Mouse (Mus musculus) CH12.LX (cell line): ENCODE data around the gene Nrk. TPM values are rescaled to one million over a fixed set of nuclear protein-coding genes. Genes with fewer than 3 reads are reported as not detected.

Source experiments
- DNase-seq: peaks from one replicate; pipeline ENCODE4 v3.0.0-alpha.2; 2013; ENCODE audit errors: extremely low read depth
- H3K27ac ChIP-seq: 2 replicates; pipeline ENCODE4 v1.5.1; 2012; ENCODE audit warnings: low read depth, mild to moderate bottlenecking, control low read depth, moderate library complexity; ENCODE audit not compliant: insufficient read depth
- H3K27me3 ChIP-seq: replicated peaks from 2 replicates; pipeline ENCODE3; 2012; ENCODE audit warnings: inconsistent platforms
- H3K36me3 ChIP-seq, 2 experiments: replicated peaks in 1 of 2; 2 replicates each; pipeline versions ENCODE3 to v1.6.1; 2012; ENCODE audit warnings: inconsistent platforms in 1 of 2, low read length in 1 of 2, mild to moderate bottlenecking in 1 of 2, mixed read lengths in 1 of 2, moderate library complexity in 1 of 2; ENCODE audit not compliant: control insufficient read depth in 1 of 2, insufficient read depth in 1 of 2
- H3K4me1 ChIP-seq, 2 experiments: 2 replicates each; pipeline ENCODE4 v1.6.1; 2012; ENCODE audit warnings: inconsistent platforms in 1 of 2, moderate library complexity in 1 of 2; ENCODE audit not compliant: insufficient read depth in 2 of 2, control insufficient read depth in 1 of 2
- H3K4me2 ChIP-seq: 2 replicates; pipeline ENCODE4 v1.6.1; 2012; ENCODE audit warnings: low read depth, mild to moderate bottlenecking, control low read depth; ENCODE audit not compliant: poor library complexity, insufficient read depth, severe bottlenecking
- H3K4me3 ChIP-seq, 3 experiments: fragments of 150-350 bp in 1 of 3; sonication (generic) in 1 of 3; replicated peaks in 1 of 3; 2 replicates each; pipeline versions ENCODE3 to v1.5.1; 2011 to 2012; ENCODE audit warnings: low read depth in 2 of 3, low read length in 2 of 3, mild to moderate bottlenecking in 2 of 3, moderate library complexity in 2 of 3, control low read depth in 1 of 3, improper control_type of control experiment in 1 of 3, inconsistent platforms in 1 of 3, mixed read lengths in 1 of 3; ENCODE audit not compliant: poor library complexity in 1 of 3
- H3K79me2 ChIP-seq: replicated peaks from 2 replicates; pipeline ENCODE4 v1.6.1; 2012; ENCODE audit warnings: mild to moderate bottlenecking, moderate library complexity; ENCODE audit not compliant: control insufficient read depth, poor library complexity, insufficient read depth, severe bottlenecking; ENCODE audit errors: extremely low read depth
- H3K9ac ChIP-seq: 2 replicates; pipeline ENCODE4 v1.6.1; 2012; ENCODE audit warnings: low read depth, mild to moderate bottlenecking, control low read depth, moderate library complexity; ENCODE audit not compliant: insufficient read depth
- H3K9me3 ChIP-seq: replicated peaks from 2 replicates; pipeline ENCODE3; 2012; ENCODE audit warnings: low read length, inconsistent platforms, mixed read lengths
- BHLHE40 ChIP-seq: IDR thresholded peaks from 2 replicates; pipeline ENCODE4 v1.6.1; 2011; ENCODE audit warnings: mild to moderate bottlenecking, low read depth, low read length, improper control_type of control experiment
- CHD1 ChIP-seq: IDR thresholded peaks from 2 replicates; pipeline ENCODE4 v1.6.1; 2012; ENCODE audit warnings: low read depth, low read length, improper control_type of control experiment, inconsistent platforms
- CTCF ChIP-seq, 2 experiments: IDR thresholded peaks in 1 of 2; conservative IDR thresholded peaks in 1 of 2; 2 replicates each; pipeline ENCODE4 v1.5.1; 2011 to 2012; ENCODE audit warnings: low read depth in 2 of 2, low read length in 2 of 2, improper control_type of control experiment in 1 of 2, inconsistent platforms in 1 of 2, mild to moderate bottlenecking in 1 of 2, moderate library complexity in 1 of 2
- ELF1 ChIP-seq: IDR thresholded peaks from 2 replicates; pipeline ENCODE4 v1.6.1; 2014; ENCODE audit warnings: low read depth, mild to moderate bottlenecking, inconsistent platforms, low read length, improper control_type of control experiment
- EP300 ChIP-seq: IDR thresholded peaks from 2 replicates; pipeline ENCODE4 v1.6.1; 2011; ENCODE audit warnings: low read length, improper control_type of control experiment
- ETS1 ChIP-seq: conservative IDR thresholded peaks from 2 replicates; pipeline ENCODE4 v1.6.1; 2012; ENCODE audit warnings: low read depth, mild to moderate bottlenecking, inconsistent platforms, low read length, improper control_type of control experiment, moderate library complexity
- MAX ChIP-seq: IDR thresholded peaks from 2 replicates; pipeline ENCODE4 v1.6.1; 2011; ENCODE audit warnings: low read length, improper control_type of control experiment
- MAZ ChIP-seq: IDR thresholded peaks from 2 replicates; pipeline ENCODE4 v1.6.1; 2012; ENCODE audit warnings: low read depth, mild to moderate bottlenecking, inconsistent platforms, low read length, improper control_type of control experiment, moderate library complexity
- MXI1 ChIP-seq: IDR thresholded peaks from 2 replicates; pipeline ENCODE4 v1.6.1; 2011; ENCODE audit warnings: mild to moderate bottlenecking, low read depth, low read length, improper control_type of control experiment
- NRF1 ChIP-seq: IDR thresholded peaks from 2 replicates; pipeline ENCODE4 v1.6.1; 2014; ENCODE audit warnings: low read depth, mild to moderate bottlenecking, inconsistent platforms, low read length, improper control_type of control experiment, moderate library complexity
- POLR2A ChIP-seq: IDR thresholded peaks from 2 replicates; pipeline ENCODE4 v1.6.1; 2011; ENCODE audit warnings: low read depth, mild to moderate bottlenecking, improper control_type of control experiment, low read length
- SMC3 ChIP-seq: IDR thresholded peaks from 2 replicates; pipeline ENCODE4 v1.6.1; 2011; ENCODE audit warnings: low read depth, low read length, improper control_type of control experiment
- ZKSCAN1 ChIP-seq: IDR thresholded peaks from 2 replicates; pipeline ENCODE4 v1.6.1; 2012; ENCODE audit warnings: low read depth, inconsistent platforms, low read length, improper control_type of control experiment, borderline replicate concordance
- ZMIZ1 ChIP-seq: IDR thresholded peaks from 2 replicates; pipeline ENCODE4 v1.6.1; 2012; ENCODE audit warnings: low read depth, mild to moderate bottlenecking, inconsistent platforms, low read length, improper control_type of control experiment
- ZNF384 ChIP-seq: IDR thresholded peaks from 2 replicates; pipeline ENCODE4 v1.6.1; 2012; ENCODE audit warnings: low read depth, low read length, improper control_type of control experiment, inconsistent platforms
- dilution Hi-C: fragments of 300-500 bp; cut with MboI; formaldehyde crosslinking; loops from 2 replicates; pipeline ENCODE4 v1.14.3; 2020; ENCODE audit warnings: low sequenced_read_pairs; ENCODE audit not compliant: extremely low pct_unique_long_range_greater_than_20kb, extremely low pct_ligation_motif_present
- in situ Hi-C: fragments of 300-500 bp; cut with MboI; formaldehyde crosslinking; loops from 3 replicates; pipeline ENCODE4 v1.14.3; 2019; ENCODE audit warnings: low sequenced_read_pairs, low pct_ligation_motif_present, low pct_unique_long_range_greater_than_20kb, mixed read lengths
- polyA plus RNA-seq: library from polyadenylated mRNA; unstranded; fragments of >175 nt; gene quantifications from 2 replicates; pipeline ENCODE4 v1.2.1, GENCODE M21; 2012; ENCODE audit warnings: low read depth; ENCODE audit not compliant: insufficient read length
- total RNA-seq, 2 experiments: library from RNA; depleted of rRNA; stranded (reverse); fragments of 300-350 nt in 1 of 2; fragments of >200 nt in 1 of 2; gene quantifications; 2 replicates each; pipeline ENCODE4 v1.2.3; 2012 to 2014

The Nrk gene
- total and polyA plus RNA-seq, 3 experiments, result not detected

DNA sequence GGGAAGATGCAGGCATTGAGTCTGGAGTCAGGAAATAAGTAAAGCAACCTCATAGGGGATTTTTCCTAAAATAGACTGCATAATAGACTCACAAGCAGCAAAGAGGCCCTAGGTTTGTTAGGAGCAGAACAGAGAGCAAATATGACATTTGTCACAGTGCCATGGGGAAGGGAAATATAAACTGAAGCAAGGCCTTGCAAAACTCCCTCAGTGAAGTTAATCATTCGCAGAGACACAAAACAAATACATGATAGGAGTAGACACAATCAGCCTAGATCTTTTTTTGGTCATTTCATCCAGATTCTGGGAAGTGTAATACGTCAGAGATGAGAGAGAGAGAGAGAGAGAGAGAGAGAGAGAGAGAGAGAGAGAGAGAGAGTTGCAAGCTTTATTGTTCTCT lies 125.1 kb downstream of the Nrk start:
- Histone ChIP-seq H3K79me2 (no peaks in the 10 kb centered on the region), H3K4me3 (no peak overlapping the region), H3K4me1 (no peaks in the 10 kb centered on the region), H3K9me3 (no peaks in the 10 kb centered on the region), H3K36me3 (no peaks in the 10 kb centered on the region), H3K4me2 (no peak overlapping the region), H3K27me3 (no peaks in the 10 kb centered on the region), H3K27ac (no peak overlapping the region), H3K9ac (no peak overlapping the region)
- in situ Hi-C loops (no loop called here), dilution Hi-C loops (no loop called here)
- TF ChIP-seq EP300, result no peak
- TF ChIP-seq CHD1, result no peak
- TF ChIP-seq CTCF (conservative IDR thresholded peaks at IDR 0.05 in 1 of 2, IDR thresholded peaks at IDR 0.05 in 1 of 2; ENCODE audit: low read depth in 2 of 2, low read length in 2 of 2), result no peak
- no peak for TF ChIP-seq ELF1
- TF ChIP-seq MAX, result no peak
- TF ChIP-seq POLR2A, result no peak
- TF ChIP-seq ZMIZ1, result no peak
- TF ChIP-seq ETS1, result no peak
- TF ChIP-seq BHLHE40, result no peak
- TF ChIP-seq ZNF384, result no peak
- TF ChIP-seq NRF1, result no peak
- no peak for TF ChIP-seq SMC3
- no peak for TF ChIP-seq ZKSCAN1
- TF ChIP-seq MXI1, result no peak
- DNase-seq, result no peak

DNA sequence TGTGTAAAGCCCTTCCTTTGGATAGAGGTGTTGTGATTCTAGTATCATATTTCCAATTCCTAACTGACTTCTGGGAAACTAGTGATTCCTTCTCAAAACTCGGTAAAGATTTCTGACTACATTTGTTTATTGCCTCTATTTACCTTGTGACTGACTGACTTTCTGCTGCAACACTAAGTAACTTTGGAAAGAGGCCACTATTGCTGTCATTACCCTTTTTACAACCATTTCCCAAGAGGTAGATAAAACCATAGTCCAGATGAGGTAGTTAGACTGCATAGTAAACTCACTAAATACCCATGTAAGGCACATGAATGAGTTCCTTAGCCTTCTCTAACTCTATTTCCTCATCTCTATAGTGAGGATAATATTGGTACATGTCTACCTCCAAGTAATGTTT lies 126.9 kb downstream of the Nrk start:
- in situ Hi-C loops, result no loop called here
- no peak for TF ChIP-seq MAZ
- TF ChIP-seq ELF1, result no peak
- TF ChIP-seq, all 38 proteins: peak for 0
- Histone ChIP-seq H3K27ac (no peak overlapping the region), H3K4me3 (no peak overlapping the region), H3K9me3 (no peaks in the 10 kb centered on the region), H3K4me1 (no peaks in the 10 kb centered on the region), H3K27me3 (no peaks in the 10 kb centered on the region), H3K9ac (no peak overlapping the region), H3K36me3 (no peaks in the 10 kb centered on the region), H3K79me2 (no peaks in the 10 kb centered on the region), H3K4me2 (no peak overlapping the region)
- dilution Hi-C loops, result no loop called here
- DNase-seq, result no peak

DNA sequence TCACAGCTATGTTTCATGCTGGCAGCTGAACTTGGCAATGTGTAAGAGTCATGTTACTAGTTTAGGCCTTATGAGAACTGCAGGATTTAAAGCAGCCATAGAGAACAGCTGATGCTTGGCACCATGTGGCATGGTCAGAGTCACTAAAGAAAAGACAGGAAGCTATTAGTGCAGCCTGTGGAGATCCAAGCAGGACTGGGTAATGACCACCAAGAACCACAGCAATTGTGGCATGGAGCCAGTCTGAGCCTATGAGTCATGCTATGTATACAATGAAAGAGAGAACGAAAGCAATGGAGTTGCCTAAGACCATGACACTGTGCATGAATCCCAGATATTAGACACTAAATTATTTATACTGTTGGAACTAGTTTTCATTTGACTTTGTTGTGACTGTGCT lies 137.7 kb downstream of the Nrk start:
- in situ Hi-C loops, result no loop called here
- no peak for TF ChIP-seq MAX
- H3K27ac ChIP-seq, result no peak overlapping the region
- H3K4me1 ChIP-seq, result no peaks in the 10 kb centered on the region
- dilution Hi-C loops, result no loop called here
- no peaks in the 10 kb centered on the region for H3K79me2 ChIP-seq
- H3K9ac ChIP-seq, result no peak overlapping the region
- no peak overlapping the region for H3K4me3 ChIP-seq
- H3K9me3 ChIP-seq, result no peaks in the 10 kb centered on the region
- no peak overlapping the region for H3K4me2 ChIP-seq
- H3K27me3 ChIP-seq, result no peaks in the 10 kb centered on the region
- H3K36me3 ChIP-seq, result no peaks in the 10 kb centered on the region
- DNase-seq, result no peak
